Mouse (Mus musculus): ENCODE data around the gene Ube2k. TPM values are rescaled to one million over a fixed set of nuclear protein-coding genes. Genes with fewer than 3 reads are reported as not detected.

Gene Ube2k
- polyA plus RNA-seq, 1 experiment = 107 TPM

DNA sequence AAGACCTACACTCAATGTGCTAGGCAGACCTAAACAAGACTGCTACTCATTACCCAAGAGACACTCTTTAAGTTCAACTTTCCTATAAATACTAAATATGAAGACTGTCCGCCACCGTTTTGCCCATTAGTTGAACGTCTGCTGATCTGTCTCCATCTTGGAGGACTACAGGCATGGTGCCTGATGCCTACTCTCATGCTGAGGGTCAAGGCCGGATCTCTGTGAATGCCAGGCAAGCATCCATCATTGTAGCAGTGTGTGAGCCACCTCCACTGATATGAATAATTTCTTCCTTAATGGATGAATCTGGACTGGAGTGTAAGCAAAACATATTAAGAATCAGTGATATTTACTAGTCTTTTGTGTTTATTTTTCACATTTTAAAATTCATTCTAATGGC, 73.5 kb downstream of the Ube2k start:
- no peaks in the 10 kb centered on the region; the same call in 1 of the 2 replicates for H3K4me1 ChIP-seq (ENCODE audit: control insufficient read depth, insufficient read depth, low read length)
- H3K4me3 ChIP-seq (ENCODE audit: insufficient read depth, low read length) = no peak overlapping the region
- H3K27ac ChIP-seq (ENCODE audit: insufficient read depth, low read length) = no peak overlapping the region
- TF ChIP-seq CTCF (IDR thresholded peaks at IDR 0.05; ENCODE audit: extremely low read depth, insufficient read depth, low read length) (no peak), POLR2A (IDR thresholded peaks at IDR 0.05; ENCODE audit: extremely low read depth, insufficient read depth, low read length) (no peak)

DNA sequence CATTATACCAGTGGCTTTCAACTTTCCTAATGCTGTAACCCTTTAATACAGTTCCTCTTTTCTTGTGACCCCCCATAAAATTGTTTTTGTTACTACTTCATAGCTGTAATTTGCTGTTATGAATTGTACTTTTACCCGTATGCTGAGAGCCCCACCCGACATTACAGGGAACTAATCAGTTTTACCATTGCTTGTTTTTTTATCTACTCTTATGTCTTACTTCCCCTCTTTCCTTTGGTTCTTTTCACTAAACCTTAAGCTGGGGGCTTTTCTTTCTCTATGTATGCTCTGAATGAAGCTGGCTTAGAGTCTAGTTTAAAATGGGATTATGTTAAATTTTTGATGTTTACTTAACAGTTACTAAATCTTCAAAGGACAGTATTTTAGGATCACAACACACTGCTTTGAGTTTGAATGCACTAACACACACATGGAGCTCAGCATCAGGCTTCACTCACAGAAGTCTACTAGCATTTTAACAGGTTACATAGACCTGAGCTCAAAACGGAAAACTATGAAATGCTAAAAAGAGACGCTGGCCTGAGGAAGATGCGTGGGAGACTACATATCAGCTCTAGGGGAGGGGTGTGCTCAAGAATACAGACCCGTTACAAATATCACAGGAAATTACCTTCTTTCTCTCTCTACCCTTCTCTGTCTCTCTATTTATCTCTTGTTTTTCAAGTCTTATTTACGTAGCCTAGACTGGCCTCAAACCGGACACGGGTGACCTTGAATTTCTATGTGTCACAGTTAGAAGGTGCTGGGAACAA, 76.3 kb downstream of the Ube2k start:
- TF ChIP-seq POLR2A (IDR thresholded peaks at IDR 0.05; ENCODE audit: extremely low read depth, insufficient read depth, low read length) = no peak
- no peak for TF ChIP-seq CTCF (IDR thresholded peaks at IDR 0.05; ENCODE audit: extremely low read depth, insufficient read depth, low read length)
- Histone ChIP-seq H3K27ac (ENCODE audit: insufficient read depth, low read length) (no peak overlapping the region), H3K4me3 (ENCODE audit: insufficient read depth, low read length) (no peak overlapping the region), H3K4me1 (ENCODE audit: control insufficient read depth, insufficient read depth, low read length) (no peaks in the 10 kb centered on the region; the same call in 1 of the 2 replicates)

DNA sequence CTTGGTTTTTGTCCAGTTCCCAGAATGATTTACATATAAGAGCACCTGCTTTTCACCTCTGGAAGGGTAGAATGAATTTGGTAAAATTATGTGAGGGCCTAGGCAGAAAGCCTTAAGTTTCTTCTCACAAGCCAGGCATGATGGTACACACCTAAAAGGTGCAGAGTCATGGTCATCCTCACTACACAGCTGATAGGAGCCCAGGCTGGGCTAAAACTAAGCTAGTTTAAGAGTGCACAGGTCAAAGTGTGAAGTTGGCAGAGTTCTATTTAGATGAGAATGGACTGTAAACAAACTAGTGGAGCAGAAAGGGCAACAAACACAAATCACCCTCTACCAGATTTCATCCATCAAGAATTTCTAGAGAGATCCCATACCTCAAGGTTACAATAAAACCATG, 87.3 kb downstream of the Ube2k start:
- H3K27ac ChIP-seq (ENCODE audit: insufficient read depth, low read length) = no peak overlapping the region
- no peak for TF ChIP-seq POLR2A (IDR thresholded peaks at IDR 0.05; ENCODE audit: extremely low read depth, insufficient read depth, low read length)
- TF ChIP-seq CTCF (IDR thresholded peaks at IDR 0.05; ENCODE audit: extremely low read depth, insufficient read depth, low read length) = no peak
- H3K4me3 ChIP-seq (ENCODE audit: insufficient read depth, low read length) = no peak overlapping the region
- H3K4me1 ChIP-seq (ENCODE audit: control insufficient read depth, insufficient read depth, low read length) = no peaks in the 10 kb centered on the region

DNA sequence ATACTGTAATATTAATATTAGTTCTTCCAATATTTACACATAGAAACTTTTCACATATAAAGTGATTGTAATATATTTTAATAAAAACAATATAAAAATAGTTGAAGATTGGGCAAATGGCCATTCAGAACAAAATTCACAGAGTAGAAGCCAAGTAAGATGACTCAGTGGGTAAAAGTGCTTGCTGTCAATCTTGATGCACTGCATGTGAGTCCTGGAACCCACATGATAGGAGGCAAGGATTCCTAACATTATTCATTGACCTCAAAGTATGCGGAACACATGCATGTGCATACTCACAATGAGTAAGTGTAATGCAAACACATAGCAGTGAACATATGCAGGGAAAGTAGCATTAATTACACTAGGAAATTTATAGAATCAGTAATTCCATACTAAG, 101.9 kb downstream of the Ube2k start:
- H3K4me1 ChIP-seq (ENCODE audit: control insufficient read depth, insufficient read depth, low read length) = no peaks in the 10 kb centered on the region
- no peak overlapping the region for H3K27ac ChIP-seq (ENCODE audit: insufficient read depth, low read length)
- no peak overlapping the region for H3K4me3 ChIP-seq (ENCODE audit: insufficient read depth, low read length)
- TF ChIP-seq CTCF (IDR thresholded peaks at IDR 0.05; ENCODE audit: extremely low read depth, insufficient read depth, low read length) (no peak), POLR2A (IDR thresholded peaks at IDR 0.05; ENCODE audit: extremely low read depth, insufficient read depth, low read length) (no peak)

Other genes starting within 250 kb of the Ube2k start
- gene Rfc1, start 201.6 kb upstream of the Ube2k start, polyA plus RNA-seq (2012; rRNA removed) = 26.2 TPM in 2 replicates
- 0.33 and 0.36 TPM in 2 replicates for gene Klb, start 188.9 kb upstream of the Ube2k start, polyA plus RNA-seq (2012; rRNA removed)
- gene Rpl9, start 145.8 kb upstream of the Ube2k start, polyA plus RNA-seq (2012; rRNA removed) = 722 and 754 TPM in 2 replicates
- 40.6 and 43.7 TPM in 2 replicates for gene Lias, start 145.7 kb upstream of the Ube2k start, polyA plus RNA-seq (2012; rRNA removed)
- 25.2 and 26.5 TPM in 2 replicates for gene Ugdh, start 101.3 kb upstream of the Ube2k start, polyA plus RNA-seq (2012; rRNA removed)
- 0.49 TPM in 1 of 2 replicates, not detected in the other for gene Gm43552, start 44.4 kb upstream of the Ube2k start, polyA plus RNA-seq (2012; rRNA removed)
- 146 and 154 TPM in 2 replicates for gene Smim14, start within 50 bp of the Ube2k start, polyA plus RNA-seq (2012; rRNA removed)
- gene Pds5a, start 161.0 kb downstream of the Ube2k start, polyA plus RNA-seq (2012; rRNA removed) = 53.7 and 57.2 TPM in 2 replicates
- gene N4bp2, start 226.3 kb downstream of the Ube2k start, polyA plus RNA-seq (2012; rRNA removed) = 3.7 and 3.8 TPM in 2 replicates